In genomic region chr5:123906146-123906975, GRCm38 (mm10) we compare ENCODE assay signal across 9 mouse cellular contexts. TPM values are rescaled to one million over a fixed set of nuclear protein-coding genes. Genes with fewer than 3 reads are reported as not detected.
DNase-seq lines count a peak whose midpoint lies in the region; ATAC-seq and TF ChIP-seq lines count a peak whose summit lies in the region.
"Had no signal": no experiment of that assay in that cellular context is flagged by ENCODE, and none has a peak within 500 bp of the region (broad histone marks: within the 10 kb centered on the region; RNA-seq: fewer than 3 reads in every experiment).

No protein-coding gene starts in this region.

- no peak for TF ChIP-seq CTCF in spleen, adult 2 months (IDR thresholded peaks at IDR 0.05; ENCODE audit: extremely low read depth, insufficient read depth, insufficient read length, insufficient replicate concordance)

- no peak for ATAC-seq in liver, embryonic 11.5 days (replicated peaks; ENCODE audit: low FRiP score)
- no peak for ATAC-seq in stomach, embryonic 14.5 days (ENCODE audit: insufficient number of reproducible peaks, insufficient read depth, low FRiP score, low read depth)
- ATAC-seq in CD4-positive, CD25-positive, alpha-beta regulatory T cell, adult 4 months, result no peak

- peaks cover 3% of the 10 kb centered on the region; the same call in 1 of the 2 replicates for H3K4me1 ChIP-seq in spleen, adult 2 months (ENCODE audit: control insufficient read depth, insufficient read depth, insufficient read length)
- peaks cover 13% of the 10 kb centered on the region for H3K4me1 ChIP-seq in liver, embryonic 11.5 days (replicated peaks; ENCODE audit: control insufficient read depth, insufficient read depth, low read length)
- peaks cover 9% of the 10 kb centered on the region for H3K4me1 ChIP-seq in stomach, embryonic 14.5 days (ENCODE audit: control insufficient read depth, insufficient read depth, low read length)

- no peak overlapping the region for H3K9ac ChIP-seq in liver, embryonic 11.5 days (ENCODE audit: low read depth, low read length)
- H3K9ac ChIP-seq in stomach, embryonic 14.5 days (replicated peaks; ENCODE audit: low read depth, low read length), result no peak overlapping the region

- no peak for TF ChIP-seq POLR2A in spleen, adult 2 months (IDR thresholded peaks at IDR 0.05; ENCODE audit: low read depth, low read length)

- peaks cover 6% of the 10 kb centered on the region for H3K36me3 ChIP-seq in spleen, adult 2 months (ENCODE audit: control insufficient read depth, insufficient read depth, low read length)
- H3K36me3 ChIP-seq in liver, embryonic 11.5 days (ENCODE audit: control insufficient read depth, insufficient read depth, low read length), result peaks cover 19% of the 10 kb centered on the region
- peaks cover 11% of the 10 kb centered on the region for H3K36me3 ChIP-seq in stomach, embryonic 14.5 days (ENCODE audit: control insufficient read depth, insufficient read depth, low read length)

- 44% methylated on average over 17 of the region's 17 CpGs for WGBS in spleen, adult 2 months
- WGBS in liver, embryonic 11.5 days, result 68% methylated on average over 17 of the region's 17 CpGs
- 70% methylated on average over 17 of the region's 17 CpGs for WGBS in stomach, embryonic 14.5 days

- peak overlapping the region; percentile 25; the same call in 1 of the 2 replicates for H3K4me3 ChIP-seq in spleen, adult 2 months (ENCODE audit: extremely low read depth, insufficient read depth, insufficient read length)
- peak overlapping the region; percentile 97; the same call in 1 of the 2 replicates for H3K4me3 ChIP-seq in liver, embryonic 11.5 days (ENCODE audit: low read depth, low read length)
- peak overlapping the region; percentile 90; the same call in 1 of the 2 replicates for H3K4me3 ChIP-seq in stomach, embryonic 14.5 days (ENCODE audit: low read depth, low read length)

- no peaks in the 10 kb centered on the region for H3K9me3 ChIP-seq in liver, embryonic 11.5 days (ENCODE audit: control insufficient read depth, low read length)
- no peaks in the 10 kb centered on the region for H3K9me3 ChIP-seq in stomach, embryonic 14.5 days (ENCODE audit: control insufficient read depth, low read depth, low read length)

- peak; percentile 18 for DNase-seq in cerebellum, adult 8-10 months
- no peak for DNase-seq in cerebellum, postnatal 14 days
- no peak for DNase-seq in spleen, adult 2 months (ENCODE audit: low read depth in 1 of 2, low spot score in 2 of 2)
- DNase-seq in spleen, adult 18-20 months, result no peak
- no peak for DNase-seq in liver, embryonic 11.5 days (ENCODE audit: low spot score)
- no peak for DNase-seq in retina, postnatal 1 day

- H3K27me3 ChIP-seq in spleen, adult 2 months (ENCODE audit: control insufficient read depth, insufficient read depth, low read length), result no peaks in the 10 kb centered on the region
- no peaks in the 10 kb centered on the region for H3K27me3 ChIP-seq in liver, embryonic 11.5 days (replicated peaks; ENCODE audit: control insufficient read depth, insufficient read depth, low read length)
- no peaks in the 10 kb centered on the region for H3K27me3 ChIP-seq in stomach, embryonic 14.5 days (ENCODE audit: control insufficient read depth, insufficient read depth, low read length)

- peak overlapping the region; percentile 54 for H3K4me2 ChIP-seq in liver, embryonic 11.5 days
- H3K4me2 ChIP-seq in stomach, embryonic 14.5 days (replicated peaks; ENCODE audit: low read depth, low read length), result 0 out of 2 replicates have a peak overlapping the region, but pooled peaks have one; percentile 20

- no peak overlapping the region for H3K27ac ChIP-seq in spleen, adult 2 months (ENCODE audit: insufficient read depth, low read length)
- no peak overlapping the region for H3K27ac ChIP-seq in liver, embryonic 11.5 days (ENCODE audit: low read depth, low read length)
- no peak overlapping the region for H3K27ac ChIP-seq in stomach, embryonic 14.5 days (ENCODE audit: low read length)

RNA-seq across cellular contexts. Expression of gene Denr, which starts 0.6 kb away (rescaled TPM):
- polyA plus RNA-seq in spleen, adult 2 months (2012; rRNA removed), result 9.6 and 14.1 TPM in 2 replicates
- 153 and 156 TPM in 2 replicates for polyA plus RNA-seq in liver, embryonic 11.5 days (2014; fragmentation: Nextera tagmentation; extraction: Ambion mirVana)
- 140 and 143 TPM in 2 replicates for polyA plus RNA-seq in stomach, embryonic 14.5 days (2014; fragmentation: Nextera tagmentation; extraction: Ambion mirVana)
- polyA plus RNA-seq in CD4-positive, CD25-positive, alpha-beta regulatory T cell, adult 4 months (2017; shearing (Covaris generic)), result 10 to 100 TPM; 52.8 to 75.2 TPM

RNA-seq across cellular contexts. Expression of gene Gm43518, which starts 20.9 kb away (rescaled TPM):
- polyA plus RNA-seq in spleen, adult 2 months (2012; rRNA removed), result 0.41 and 0.50 TPM in 2 replicates
- 2.8 TPM in 2 replicates for polyA plus RNA-seq in liver, embryonic 11.5 days (2014; fragmentation: Nextera tagmentation; extraction: Ambion mirVana)
- polyA plus RNA-seq in stomach, embryonic 14.5 days (2014; fragmentation: Nextera tagmentation; extraction: Ambion mirVana), result 3.7 and 4.0 TPM in 2 replicates
- polyA plus RNA-seq in CD4-positive, CD25-positive, alpha-beta regulatory T cell, adult 4 months (2017; shearing (Covaris generic)), result 1 to 10 TPM; 2.7 to 8.0 TPM
- polyA plus RNA-seq: C2C12 had no signal

RNA-seq across cellular contexts. Expression of gene Ccdc62, which starts 24.1 kb away (rescaled TPM):
- 1.1 and 1.3 TPM in 2 replicates for polyA plus RNA-seq in spleen, adult 2 months (2012; rRNA removed)
- 5.9 and 7.1 TPM in 2 replicates for polyA plus RNA-seq in liver, embryonic 11.5 days (2014; fragmentation: Nextera tagmentation; extraction: Ambion mirVana)
- 9.0 and 9.3 TPM in 2 replicates for polyA plus RNA-seq in stomach, embryonic 14.5 days (2014; fragmentation: Nextera tagmentation; extraction: Ambion mirVana)
- 10 to 100 TPM in 1 of 2 experiments, 1 to 10 TPM in 1; 9.6 to 16.0 TPM for polyA plus RNA-seq in CD4-positive, CD25-positive, alpha-beta regulatory T cell, adult 4 months (2017; shearing (Covaris generic))

RNA-seq across cellular contexts. Expression of gene Hcar1, which starts 26.5 kb away (rescaled TPM):
- 0.95 and 1.3 TPM in 2 replicates for polyA plus RNA-seq in spleen, adult 2 months (2012; rRNA removed)
- polyA plus RNA-seq in liver, embryonic 11.5 days (2014; fragmentation: Nextera tagmentation; extraction: Ambion mirVana), result 0.10 and 0.19 TPM in 2 replicates
- 1.6 and 2.3 TPM in 2 replicates for polyA plus RNA-seq in stomach, embryonic 14.5 days (2014; fragmentation: Nextera tagmentation; extraction: Ambion mirVana)
- not detected for polyA plus RNA-seq in CD4-positive, CD25-positive, alpha-beta regulatory T cell, adult 4 months (2017; shearing (Covaris generic))

RNA-seq across cellular contexts. Expression of gene Hcar2, which starts 41.1 kb away (rescaled TPM):
- 7.2 and 9.7 TPM in 2 replicates for polyA plus RNA-seq in spleen, adult 2 months (2012; rRNA removed)
- polyA plus RNA-seq in liver, embryonic 11.5 days (2014; fragmentation: Nextera tagmentation; extraction: Ambion mirVana), result not detected in 2 replicates
- 1.6 and 2.1 TPM in 2 replicates for polyA plus RNA-seq in stomach, embryonic 14.5 days (2014; fragmentation: Nextera tagmentation; extraction: Ambion mirVana)
- under 1 TPM in 1 of 2 experiments, not detected in 1; 0.42 TPM for polyA plus RNA-seq in CD4-positive, CD25-positive, alpha-beta regulatory T cell, adult 4 months (2017; shearing (Covaris generic))
- polyA plus RNA-seq: C2C12 had no signal

Comparison
In these comparisons a context has a peak if more than half of its experiments do, and no peak if none do; other contexts are left out.
1. H3K4me3 ChIP-seq: peak in every context shown above with its lines; median percentile 97 in liver, embryonic 11.5 days; 90 in stomach, embryonic 14.5 days; 25 in spleen, adult 2 months.